Mouse (Mus musculus) C2C12 (cell line): ENCODE measurements at regions not wholly inside any gene's neighbourhood (a gene's known extent, or its start where the extent isn't known, plus 50 kb on each side); places are given as distances from the start of the nearest gene placed in this dataset.

Experiments
- CEBPB ChIP-seq: IDR thresholded peaks from one replicate; pipeline ENCODE4 v1.6.1; 2011; ENCODE audit warnings: low read depth, mild to moderate bottlenecking, control low read depth, moderate library complexity
- CTCF ChIP-seq: IDR thresholded peaks from one replicate; pipeline ENCODE4 v1.5.1; 2011; ENCODE audit not compliant: control insufficient read depth, insufficient read depth, insufficient read length
- MAX ChIP-seq: IDR thresholded peaks from one replicate; pipeline ENCODE4 v1.6.1; 2011; ENCODE audit warnings: mild to moderate bottlenecking, control low read depth
- MYOG ChIP-seq: IDR thresholded peaks from one replicate; pipeline ENCODE4 v1.6.1; 2011; ENCODE audit not compliant: control insufficient read depth, insufficient read length; ENCODE audit errors: extremely low read depth
- USF1 ChIP-seq: IDR thresholded peaks from one replicate; pipeline ENCODE4 v1.6.1; 2011; ENCODE audit warnings: low read depth, mild to moderate bottlenecking, control low read depth, moderate library complexity

GRCm38 (mm10) chr6:135501791-135502190 lies 139.4 kb downstream of the Emp1 start:
- TF ChIP-seq CTCF = no peak
- TF ChIP-seq CEBPB = no peak
- TF ChIP-seq MYOG = no peak
- TF ChIP-seq USF1 = no peak
- TF ChIP-seq MAX = no peak
